Mouse (Mus musculus) thymus, postnatal 10 days (tissue): Measurements from ENCODE around the gene Ank3.

Source experiments
- DNase-seq, 2 experiments: peaks; one replicate each; pipeline ENCODE4 v3.0.0; 2021; ENCODE audit warnings: low spot score in 2 of 2

Gene Ank3

DNA sequence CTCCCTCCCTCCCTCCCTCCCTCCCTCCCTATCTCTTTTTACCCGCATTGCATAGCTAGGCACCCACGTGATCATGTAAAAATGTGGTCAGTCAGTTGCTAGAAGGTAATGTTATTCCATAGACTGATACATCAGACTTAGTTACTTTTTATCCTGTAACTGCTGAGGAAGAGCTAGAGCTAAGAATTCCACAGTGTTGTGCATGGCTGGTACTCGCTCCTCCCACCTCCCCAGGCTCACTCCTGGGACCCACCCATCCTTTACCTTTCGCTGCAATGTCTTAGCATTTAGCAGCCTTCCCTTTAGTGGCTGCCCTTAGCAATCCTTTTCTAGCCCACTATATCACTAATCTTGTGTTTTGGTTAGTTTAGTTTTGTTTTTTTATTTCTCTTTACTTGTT is 569.4 kb downstream of the Ank3 start:
- DNase-seq = no peak

DNA sequence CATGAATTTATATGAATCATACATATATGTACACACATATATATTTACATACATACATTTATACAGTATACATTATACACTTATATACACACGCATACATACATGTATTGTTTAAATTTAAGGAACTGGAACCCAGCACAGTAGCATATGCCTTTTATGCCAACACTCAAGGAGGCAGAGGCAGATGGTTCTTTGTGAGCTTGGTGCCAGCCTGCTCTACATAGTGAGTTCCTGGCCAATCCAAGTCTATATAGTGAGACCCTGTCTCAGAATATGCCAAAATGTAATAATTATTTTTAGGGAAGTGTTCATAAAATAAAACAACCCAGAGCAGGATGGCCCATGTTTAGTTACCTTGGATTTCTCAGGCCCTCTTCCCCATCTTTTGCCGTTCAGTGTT is 581.1 kb downstream of the Ank3 start:
- DNase-seq = no peak

DNA sequence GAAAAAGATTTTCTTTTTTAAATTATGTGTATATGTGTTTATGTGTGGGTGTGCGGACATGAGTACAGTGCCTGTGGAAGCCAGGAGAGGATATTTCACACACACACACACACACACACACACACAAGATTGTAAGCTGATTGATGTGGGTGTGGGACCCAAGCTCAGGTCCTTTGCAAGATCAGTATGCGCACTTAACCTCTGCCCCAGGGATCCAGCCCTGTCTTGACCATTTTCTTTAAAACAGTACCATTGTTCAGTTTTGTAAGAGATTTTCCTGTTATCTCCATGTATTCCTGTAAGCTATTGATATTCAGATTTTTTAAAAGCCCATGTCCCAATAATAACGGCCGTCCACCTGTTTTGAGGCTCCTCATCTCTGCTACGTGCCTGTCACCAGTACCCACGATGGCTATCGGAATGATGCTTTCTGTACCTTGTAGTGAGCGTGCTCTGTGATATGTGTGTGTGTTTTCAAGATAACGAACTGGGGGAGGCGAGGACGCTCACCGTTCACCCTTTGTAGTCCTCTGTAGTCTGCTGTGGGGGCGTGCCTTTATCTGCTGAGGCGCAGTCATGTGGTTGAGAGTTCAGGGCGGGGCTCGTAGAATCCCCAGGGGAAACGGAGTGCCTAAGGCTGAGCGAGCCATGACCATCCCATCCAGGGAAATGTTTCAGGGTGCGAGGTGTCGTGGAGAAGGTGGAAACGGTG is 583.0 kb downstream of the Ank3 start:
- DNase-seq = no peak

DNA sequence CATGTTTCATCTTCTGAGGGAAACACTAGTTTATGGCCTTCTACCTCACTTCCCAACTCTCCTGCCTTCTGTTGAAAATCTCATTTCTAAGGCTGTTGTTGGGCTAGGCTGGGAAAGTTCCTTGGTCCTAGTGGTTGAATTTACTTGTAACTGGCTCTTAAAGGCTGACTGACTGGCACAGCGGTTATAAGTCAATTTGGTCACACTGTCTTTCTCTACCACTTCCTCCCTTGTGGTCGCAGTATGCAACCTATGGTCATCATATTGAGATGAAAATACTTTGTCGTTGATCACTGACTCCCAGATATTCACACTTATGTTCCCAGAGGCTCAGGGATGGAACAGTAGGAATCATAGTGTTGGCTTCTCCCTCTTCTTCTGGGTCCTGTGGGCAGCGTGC is 584.1 kb downstream of the Ank3 start:
- no peak for DNase-seq

DNA sequence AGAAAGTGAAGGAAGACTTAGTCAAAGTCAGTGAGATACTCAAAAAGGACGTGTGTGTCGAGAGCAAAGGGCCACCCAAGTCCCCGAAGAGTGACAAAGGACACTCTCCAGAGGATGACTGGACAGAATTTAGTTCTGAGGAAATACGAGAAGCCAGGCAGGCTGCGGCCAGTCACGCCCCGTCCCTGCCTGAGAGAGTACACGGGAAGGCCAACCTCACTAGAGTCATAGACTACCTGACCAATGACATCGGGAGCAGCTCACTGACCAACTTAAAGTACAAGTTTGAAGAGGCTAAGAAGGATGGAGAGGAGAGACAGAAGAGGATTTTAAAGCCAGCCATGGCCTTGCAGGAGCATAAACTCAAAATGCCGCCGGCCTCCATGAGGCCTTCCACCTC is 588.9 kb downstream of the Ank3 start:
- DNase-seq = no peak

DNA sequence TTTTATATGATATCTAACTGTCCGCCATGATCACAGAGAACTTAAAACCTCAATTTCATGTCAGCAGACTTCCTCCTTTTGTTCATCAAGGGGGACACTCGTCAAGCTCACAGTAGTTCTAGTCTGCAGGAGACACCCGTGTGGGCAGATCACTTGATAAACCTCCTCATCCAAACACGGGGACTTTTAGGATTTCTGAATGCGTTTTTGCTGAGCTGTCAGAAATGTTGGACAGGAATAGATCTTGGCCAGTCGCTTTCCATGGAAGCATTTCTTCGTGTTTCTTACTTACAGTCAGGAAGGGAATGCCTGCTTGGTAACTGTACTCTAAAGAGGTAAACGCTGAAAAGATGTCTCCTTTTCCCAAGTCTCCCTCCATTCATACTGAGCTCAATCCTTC is 598.5 kb downstream of the Ank3 start:
- DNase-seq = no peak

DNA sequence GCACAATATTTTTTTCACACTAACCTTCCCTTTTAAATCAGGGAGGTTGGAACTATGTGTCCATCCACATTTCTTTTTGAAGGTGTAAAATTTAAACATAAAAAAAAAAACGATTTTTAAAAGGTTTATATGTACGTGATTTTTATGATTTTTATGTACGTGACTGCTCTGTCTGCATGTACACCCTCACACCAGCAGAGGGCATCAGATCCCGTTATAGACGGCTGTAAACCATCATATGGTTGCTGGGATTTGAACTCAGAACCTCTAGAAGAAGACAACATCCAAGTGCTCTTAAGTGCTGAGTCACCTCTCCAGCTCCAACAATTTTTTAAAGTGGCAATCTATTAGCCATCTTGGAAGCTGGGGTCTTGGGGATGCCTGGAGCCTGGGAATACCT is 605.5 kb downstream of the Ank3 start:
- DNase-seq = no peak

DNA sequence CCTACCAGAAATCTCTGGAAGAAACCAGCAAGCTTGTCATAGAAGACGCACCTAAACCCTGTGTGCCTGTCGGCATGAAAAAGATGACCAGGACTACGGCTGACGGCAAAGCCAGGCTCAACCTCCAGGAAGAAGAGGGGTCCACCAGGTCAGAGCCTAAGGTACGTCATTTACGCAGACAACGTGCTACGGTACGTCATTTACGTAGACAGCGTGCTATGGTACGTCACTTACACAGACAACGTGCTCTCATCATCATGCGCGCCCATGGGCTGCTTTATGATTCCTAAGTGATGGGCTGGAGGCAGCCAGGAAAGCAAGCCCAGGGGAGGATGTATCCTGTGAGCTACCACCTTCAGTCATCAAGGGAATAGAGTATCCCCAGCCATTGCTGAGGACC is 606.3 kb downstream of the Ank3 start:
- no peak for DNase-seq

DNA sequence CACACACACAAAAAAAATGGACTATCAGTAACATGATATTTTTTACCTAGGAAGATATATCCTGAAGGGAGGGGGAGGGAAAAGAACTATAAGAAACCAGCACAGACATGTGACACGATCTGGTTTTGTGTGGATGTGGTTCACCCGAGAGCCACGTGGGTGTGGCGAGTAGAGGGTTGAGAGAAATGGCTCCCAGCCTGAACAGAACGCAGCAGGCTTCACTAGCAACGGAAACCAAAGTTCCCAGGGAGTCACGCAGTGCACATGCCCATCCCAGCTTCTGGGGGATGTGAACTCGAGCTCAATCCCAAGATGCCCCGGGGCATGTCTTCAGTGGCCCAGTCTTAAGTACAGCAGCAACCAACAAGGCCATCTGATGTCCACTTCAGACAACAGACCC is 607.8 kb downstream of the Ank3 start:
- no peak for DNase-seq

DNA sequence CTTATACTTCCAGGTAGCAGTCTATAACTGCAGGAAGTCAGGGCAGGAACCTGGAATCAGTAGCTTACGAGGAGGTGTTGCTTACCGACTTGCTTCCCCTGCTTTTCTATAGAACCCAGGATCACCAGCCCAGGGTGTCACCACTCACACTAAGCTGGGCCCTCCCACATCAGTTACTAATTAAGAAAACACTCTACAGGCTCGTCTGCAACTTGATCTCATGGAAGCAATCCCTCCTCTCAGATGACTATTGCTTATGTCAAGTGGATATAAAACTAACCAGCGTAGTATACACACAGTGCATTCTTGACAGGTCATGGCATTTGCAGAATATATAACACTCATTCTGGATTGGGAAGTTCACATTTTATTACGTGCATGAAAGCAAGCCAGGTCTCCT is 613.2 kb downstream of the Ank3 start:
- no peak for DNase-seq

DNA sequence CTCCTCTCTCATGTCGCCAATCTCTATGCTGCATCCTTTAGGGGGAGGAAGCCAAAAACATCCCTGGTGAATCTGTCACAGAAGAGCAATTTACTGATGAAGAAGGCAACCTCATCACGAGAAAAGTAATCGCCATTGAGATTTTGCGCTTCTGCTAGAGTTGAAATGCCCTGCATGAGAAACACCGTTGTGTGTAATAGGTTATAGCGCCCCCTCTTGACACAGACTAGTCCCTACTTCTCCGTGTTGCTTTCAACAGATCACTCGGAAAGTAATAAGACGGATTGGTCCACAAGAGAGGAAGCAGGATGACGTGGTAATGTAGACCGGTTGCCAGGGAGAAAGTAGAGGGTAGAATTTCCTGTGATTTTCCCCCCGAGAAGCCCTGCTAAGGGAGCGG is 615.4 kb downstream of the Ank3 start:
- no peak for DNase-seq

DNA sequence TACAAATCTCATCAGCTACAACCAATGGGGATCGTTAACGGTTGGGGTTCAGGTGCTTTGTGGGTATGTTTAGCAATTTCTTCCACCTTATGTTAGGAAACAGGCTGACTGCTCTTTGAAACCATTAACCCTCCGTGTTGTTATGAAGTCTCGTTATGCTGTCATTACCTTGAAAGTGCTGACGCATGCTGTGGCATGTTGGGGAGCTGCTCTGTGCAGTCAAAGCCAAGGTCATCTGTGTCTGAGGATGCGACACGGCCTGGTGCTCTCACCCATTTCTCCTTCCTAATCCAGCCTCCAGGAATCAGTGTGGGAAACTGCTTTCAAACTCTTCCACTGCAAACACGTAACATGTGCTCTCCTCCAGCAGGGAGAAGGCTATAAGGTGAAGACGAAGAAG is 616.6 kb downstream of the Ank3 start:
- DNase-seq = no peak

DNA sequence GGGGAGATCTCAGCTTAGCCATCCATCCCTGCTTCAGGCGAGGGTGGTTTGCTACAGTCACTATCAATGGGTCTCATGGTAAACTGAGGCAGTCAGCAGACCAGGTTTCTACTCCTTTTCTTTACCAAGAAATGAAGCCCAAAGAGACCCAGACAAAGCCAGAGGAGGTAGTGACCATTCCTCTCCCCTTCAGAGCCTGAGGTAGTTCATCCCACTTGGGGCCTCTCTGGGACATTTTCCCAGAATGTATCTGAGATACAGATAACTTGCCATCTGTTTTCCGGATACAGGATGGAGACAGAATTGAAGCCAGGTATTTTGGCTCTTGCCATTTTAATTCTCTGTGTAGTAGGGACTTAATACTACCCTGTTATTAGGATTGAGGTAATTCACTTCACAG is 620.1 kb downstream of the Ank3 start:
- DNase-seq = no peak

DNA sequence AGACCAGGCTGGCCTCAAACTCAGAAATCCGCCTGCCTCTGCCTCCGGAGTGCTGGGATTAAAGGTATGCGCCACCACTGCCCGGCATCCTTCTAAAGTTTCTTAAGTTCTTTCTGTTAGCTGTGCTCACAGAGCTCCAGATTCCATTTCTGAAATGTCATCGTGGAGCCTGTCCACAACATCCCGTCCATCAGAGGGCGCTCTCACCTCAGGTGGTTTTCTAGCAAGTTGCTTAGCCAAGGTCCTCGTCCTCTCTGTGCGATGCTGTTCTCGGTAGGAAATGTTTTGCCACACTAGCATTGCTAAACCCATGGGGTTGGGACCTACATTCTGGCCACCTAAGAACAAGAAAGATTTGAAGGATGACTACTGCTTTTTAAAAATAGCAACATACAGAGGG is 623.1 kb downstream of the Ank3 start:
- DNase-seq = peak; percentile 51 to 81

DNA sequence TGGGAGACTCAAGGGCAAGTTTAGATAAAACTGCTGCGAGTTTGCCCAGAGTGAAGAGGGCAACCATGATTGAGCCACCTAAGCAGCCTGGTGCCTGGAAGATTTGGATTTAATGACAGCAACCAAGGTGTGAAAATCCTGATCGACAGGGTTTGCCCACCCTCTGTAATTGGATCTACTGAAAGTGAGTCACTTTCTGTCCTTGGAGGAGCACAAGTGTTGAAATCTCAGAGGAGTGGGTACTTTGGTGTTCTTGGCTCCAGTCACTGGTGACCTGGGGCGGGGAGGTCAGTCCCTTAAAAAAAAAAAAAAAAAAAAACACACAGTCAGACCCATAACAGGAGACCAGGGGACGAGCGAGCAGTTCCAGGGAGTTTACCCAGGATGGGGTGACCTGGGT is 624.0 kb downstream of the Ank3 start:
- no peak for DNase-seq

DNA sequence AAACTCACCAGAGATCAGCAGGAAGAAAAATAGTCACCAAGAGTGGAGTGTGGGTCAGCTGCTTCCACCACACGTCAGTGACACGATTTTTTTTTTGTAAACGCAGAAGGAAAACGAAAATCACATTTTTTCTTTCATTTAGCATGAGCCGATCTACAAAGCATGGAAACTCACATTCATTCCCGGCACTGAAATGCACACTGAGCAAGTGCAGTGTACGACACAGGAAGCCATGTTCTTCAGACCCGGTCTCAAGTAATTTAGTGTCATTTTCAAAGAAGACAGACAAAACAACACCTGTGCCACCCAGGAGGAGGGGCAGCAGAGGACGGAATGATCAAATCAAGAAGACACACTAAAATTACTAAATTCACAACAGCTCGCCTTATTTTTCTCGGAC is 625.3 kb downstream of the Ank3 start:
- DNase-seq = no peak

DNA sequence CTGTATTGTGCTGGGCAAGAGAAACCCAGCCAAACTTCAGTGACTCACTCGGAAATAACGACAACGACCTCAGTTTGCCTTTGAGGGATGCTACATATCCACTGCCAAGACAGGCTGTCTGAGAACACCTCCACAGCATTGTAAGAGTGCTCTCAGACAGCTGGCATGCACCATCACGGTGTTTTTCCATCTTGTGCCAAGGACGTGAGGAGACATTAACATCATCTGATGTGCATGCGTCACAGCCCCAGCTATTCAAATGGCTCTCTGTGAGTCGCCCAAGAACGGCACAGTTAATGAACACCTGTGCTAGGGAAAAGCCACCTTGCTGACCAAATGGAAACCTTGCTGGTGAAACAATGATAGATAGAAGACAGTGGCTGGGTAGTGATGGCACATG is 633.4 kb downstream of the Ank3 start:
- DNase-seq = no peak

DNA sequence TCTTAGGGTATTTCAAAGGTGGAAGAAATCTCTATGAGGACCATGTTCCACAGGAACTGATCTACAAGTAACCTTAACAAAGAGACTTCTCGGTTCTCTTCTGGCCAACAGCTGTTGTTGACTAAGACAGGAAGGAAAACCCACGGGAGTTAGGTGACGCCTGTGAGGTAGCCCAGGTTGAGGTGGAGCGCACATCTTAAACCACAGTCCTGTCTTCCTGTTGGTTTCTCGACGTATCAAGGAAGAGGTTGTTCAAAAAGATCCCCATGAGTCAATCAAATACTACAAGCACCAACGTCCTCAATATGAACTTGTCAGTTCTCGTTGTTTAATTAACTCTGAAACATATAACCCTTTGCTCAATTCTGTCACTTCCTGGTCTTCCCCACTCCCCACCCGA is 634.4 kb downstream of the Ank3 start:
- no peak for DNase-seq

DNA sequence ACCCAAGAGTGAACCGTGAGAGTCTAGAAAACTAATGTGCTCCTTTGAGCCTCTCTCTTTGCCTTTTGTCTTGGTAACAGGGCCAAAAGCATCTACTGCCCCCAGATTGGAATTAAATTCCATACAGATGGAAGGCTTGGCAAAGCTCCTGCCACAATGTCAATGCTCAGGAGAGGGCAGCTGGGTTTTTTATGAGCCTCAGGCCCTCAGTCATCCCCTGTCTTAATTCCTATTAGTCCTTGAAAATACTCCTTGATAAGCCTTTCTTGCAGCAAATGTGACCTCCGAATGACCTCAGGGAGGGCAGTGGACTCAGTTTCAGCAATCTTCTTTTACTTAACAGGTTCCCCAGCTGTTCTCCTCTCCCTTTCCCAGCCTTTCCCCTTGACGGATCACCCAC is 635.3 kb downstream of the Ank3 start:
- DNase-seq = no peak

DNA sequence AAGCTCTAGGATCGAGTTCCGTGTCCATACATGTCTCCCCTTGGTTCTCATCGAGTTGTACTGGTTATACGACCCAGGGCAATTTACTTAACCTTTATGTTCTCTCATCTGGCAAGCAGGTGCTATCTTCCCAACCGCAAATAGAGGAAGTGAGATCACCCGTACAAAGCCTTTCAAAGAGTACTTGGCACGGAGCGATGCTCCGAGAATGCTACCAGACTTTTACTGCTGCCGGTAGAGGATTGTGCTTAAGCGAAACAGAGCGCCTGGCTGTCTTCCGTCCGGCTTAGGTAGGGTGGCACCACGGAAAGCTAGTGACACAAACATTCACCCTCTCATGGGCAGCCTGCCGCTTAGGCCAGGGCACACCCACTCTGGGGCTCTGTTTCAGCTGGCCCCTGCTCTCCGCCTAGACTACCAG is 641.3 kb downstream of the Ank3 start:
- DNase-seq = peak; percentile 34 to 35

DNA sequence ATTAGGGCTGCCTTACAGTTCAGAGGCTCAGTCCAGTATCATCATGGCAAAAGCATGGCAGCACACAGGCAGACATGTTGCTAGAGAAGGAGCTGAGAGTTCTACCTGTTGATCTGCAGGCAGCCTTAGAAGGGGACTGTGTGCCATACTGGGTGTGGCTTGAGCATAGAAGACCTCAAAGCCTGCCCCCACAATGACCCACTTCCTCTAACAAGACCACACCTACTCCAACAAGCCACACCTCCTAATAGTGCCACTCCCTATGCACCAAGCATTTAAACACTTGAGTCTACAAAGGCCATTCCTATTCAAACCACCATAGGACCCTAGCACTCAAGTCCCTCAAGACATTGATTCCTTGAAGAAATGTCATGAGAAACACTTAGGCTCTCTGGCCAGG is 643.0 kb downstream of the Ank3 start:
- no peak for DNase-seq

DNA sequence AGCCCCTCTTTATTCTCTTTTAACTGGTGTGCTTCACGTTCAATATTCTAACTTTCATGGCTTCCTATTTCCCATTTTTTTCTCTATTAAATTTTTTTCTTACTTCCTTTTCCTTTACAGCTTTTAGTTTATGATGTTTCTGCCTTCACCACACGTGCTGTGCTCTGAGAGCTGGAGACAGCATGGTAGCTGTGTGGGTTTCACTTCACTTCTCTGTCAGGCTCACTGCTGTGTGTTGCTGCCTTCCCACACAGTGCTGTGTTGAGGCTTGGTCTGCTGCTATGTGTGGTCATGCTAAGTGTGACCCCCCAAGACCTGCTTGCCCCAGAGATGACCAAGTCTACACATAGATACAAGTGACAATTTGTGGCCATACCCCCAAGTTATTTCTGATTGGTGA is 647.1 kb downstream of the Ank3 start:
- no peak for DNase-seq

DNA sequence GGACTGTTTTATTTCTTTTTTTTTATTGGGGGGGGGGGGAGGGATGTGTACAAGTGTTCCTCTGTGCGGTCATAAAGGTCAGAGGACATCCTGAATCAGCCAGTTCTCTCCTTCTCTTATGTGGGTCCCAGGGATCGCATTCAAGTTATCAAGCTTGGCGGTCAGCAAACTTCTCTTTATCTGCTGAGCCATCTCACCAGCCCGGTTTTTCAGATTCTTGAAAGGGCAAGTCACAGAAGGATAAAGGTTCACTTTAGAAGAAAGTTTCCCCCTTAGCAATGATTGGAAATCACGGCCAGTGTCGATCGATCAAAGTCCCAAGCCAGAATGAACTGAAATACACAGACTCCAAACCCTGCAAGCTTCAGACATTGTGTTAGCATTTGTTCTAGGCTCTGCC is 651.2 kb downstream of the Ank3 start:
- no peak for DNase-seq

DNA sequence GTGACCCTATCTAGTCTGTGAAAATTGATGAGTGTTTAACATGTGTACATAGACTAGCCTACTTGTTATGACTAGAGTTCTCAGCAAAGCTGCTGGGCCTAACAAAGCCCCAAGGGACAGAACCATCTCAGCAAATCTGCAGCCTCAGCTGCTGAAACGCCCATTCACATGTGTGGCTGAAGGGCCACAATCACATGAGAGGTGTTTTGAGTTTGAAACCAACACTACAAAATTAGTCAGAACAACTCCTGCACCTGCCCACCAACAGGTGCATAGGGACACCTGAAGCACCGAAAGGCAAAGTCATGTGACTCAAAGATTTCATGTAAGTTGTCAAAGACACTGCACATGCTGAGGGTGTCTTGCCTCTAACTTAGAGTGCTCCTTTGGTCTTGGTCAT is 656.7 kb downstream of the Ank3 start:
- DNase-seq = no peak

DNA sequence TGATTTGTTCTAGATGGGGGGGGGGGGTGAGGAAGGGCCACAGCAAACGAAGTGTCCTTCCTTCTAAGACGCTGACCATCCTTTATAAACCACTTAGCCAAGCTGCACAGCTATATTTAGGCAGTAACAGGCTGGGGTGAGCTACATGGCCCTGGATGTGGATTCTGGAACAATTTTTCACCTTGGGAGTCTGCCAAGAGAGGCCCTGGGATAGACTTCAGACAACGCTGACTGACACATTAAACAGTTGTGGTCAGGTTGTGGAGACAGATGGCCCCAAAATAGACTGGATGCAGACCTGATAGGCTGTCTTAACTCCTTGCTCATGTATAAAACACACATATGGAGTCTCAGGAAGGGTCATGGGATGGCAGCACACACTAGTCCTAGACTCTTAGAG is 658.5 kb downstream of the Ank3 start:
- no peak for DNase-seq
